Mouse (Mus musculus) ES-E14 (cell line): ENCODE data around the gene Frem1.

Experiments
- HCFC1 ChIP-seq: IDR thresholded peaks from 2 replicates; pipeline ENCODE4 v1.6.1; 2012; ENCODE audit warnings: low read length, inconsistent platforms, borderline replicate concordance; ENCODE audit not compliant: insufficient read depth
- MAFK ChIP-seq: IDR thresholded peaks from 2 replicates; pipeline ENCODE4 v1.6.1; 2014; ENCODE audit warnings: mild to moderate bottlenecking, low read depth, low read length, inconsistent platforms; ENCODE audit not compliant: insufficient read depth
- ZC3H11A ChIP-seq: IDR thresholded peaks from 2 replicates; pipeline ENCODE4 v1.6.1; 2012; ENCODE audit warnings: low read depth, mild to moderate bottlenecking, inconsistent platforms, low read length, borderline replicate concordance

GRCm38 (mm10) chr4:82930079-82930478, 122.1 kb downstream of the Frem1 start:
- no peak for TF ChIP-seq HCFC1
- TF ChIP-seq MAFK, result no peak
- TF ChIP-seq ZC3H11A, result no peak
